Mouse (Mus musculus) c-Kit-positive CD71-negative TER-119-negative erythroid progenitor cells, embryonic 14.5 days (primary cell): ENCODE data around the gene A330070K13Rik.

Source experiments
- DNase-seq: peaks from one replicate; pipeline ENCODE4 v3.0.0-alpha.2; 2013; ENCODE audit warnings: low read depth

A330070K13Rik gene

GRCm38 (mm10) chr5:130384222-130384912 is at the start of gene A330070K13Rik:
Gene A330070K13Rik (minus strand): TSS chr5:130384631.
- DNase-seq, result no peak

GRCm38 (mm10) chr5:130411516-130411915 is 27.1 kb upstream of the A330070K13Rik start:
- no peak for DNase-seq

GRCm38 (mm10) chr5:130409706-130410105 is 25.3 kb upstream of the A330070K13Rik start:
- no peak for DNase-seq

GRCm38 (mm10) chr5:130405201-130405600 is 20.8 kb upstream of the A330070K13Rik start:
- DNase-seq, result peak; percentile 5

GRCm38 (mm10) chr5:130400136-130400917 is 15.9 kb upstream of the A330070K13Rik start:
- no peak for DNase-seq

- DNase-seq, result no peak
These were observed 10.7 kb upstream of the A330070K13Rik start for GRCm38 (mm10) chr5:130395142-130395541.

- DNase-seq, result no peak
These were observed 10.0 kb upstream of the A330070K13Rik start for GRCm38 (mm10) chr5:130394386-130394785.

GRCm38 (mm10) chr5:130393618-130394355 is 9.4 kb upstream of the A330070K13Rik start:
- no peak for DNase-seq

- DNase-seq, result no peak
These were observed 2.0 kb upstream of the A330070K13Rik start for GRCm38 (mm10) chr5:130386418-130386817.

GRCm38 (mm10) chr5:130375411-130375810 is 9.0 kb downstream of the A330070K13Rik start:
- no peak for DNase-seq

- no peak for DNase-seq
These were observed 15.2 kb downstream of the A330070K13Rik start, which contains the start of gene Caln1 for GRCm38 (mm10) chr5:130369237-130369636. Gene Caln1 (plus strand): TSS chr5:130369455.

- no peak for DNase-seq
These were observed 16.2 kb downstream of the A330070K13Rik start for GRCm38 (mm10) chr5:130368236-130368635.

GRCm38 (mm10) chr5:130363773-130364172 is 20.7 kb downstream of the A330070K13Rik start:
- DNase-seq, result no peak

GRCm38 (mm10) chr5:130363111-130363510 is 21.3 kb downstream of the A330070K13Rik start:
- DNase-seq, result no peak

- no peak for DNase-seq
These were observed 29.2 kb downstream of the A330070K13Rik start for GRCm38 (mm10) chr5:130355223-130355622.

GRCm38 (mm10) chr5:130345871-130346270 is 38.6 kb downstream of the A330070K13Rik start:
- no peak for DNase-seq

GRCm38 (mm10) chr5:130344999-130345398 is 39.4 kb downstream of the A330070K13Rik start:
- DNase-seq, result no peak

- no peak for DNase-seq
These were observed 43.8 kb downstream of the A330070K13Rik start for GRCm38 (mm10) chr5:130340656-130341055.

- no peak for DNase-seq
These were observed 49.0 kb downstream of the A330070K13Rik start for GRCm38 (mm10) chr5:130335462-130335861.

GRCm38 (mm10) chr5:130333971-130334370 is 50.5 kb downstream of the A330070K13Rik start:
- DNase-seq, result no peak

GRCm38 (mm10) chr5:130333566-130333965 is 50.9 kb downstream of the A330070K13Rik start:
- no peak for DNase-seq

- DNase-seq, result no peak
These were observed 53.2 kb downstream of the A330070K13Rik start for GRCm38 (mm10) chr5:130331206-130331605.
